Mouse (Mus musculus) cerebellum, postnatal 36 days (tissue): Measurements from ENCODE around the gene Lrrc8d.

Experiments used
- DNase-seq, 2 experiments: peaks; one replicate each; pipeline ENCODE4 v3.0.0; 2021 to 2022; ENCODE audit warnings: mixed read lengths in 2 of 2

Lrrc8d gene

GRCm38 (mm10) chr5:105718138-105718670, 18.4 kb downstream of the Lrrc8d start:
- no peak for DNase-seq

GRCm38 (mm10) chr5:105721267-105721666, 21.5 kb downstream of the Lrrc8d start:
- DNase-seq = no peak

GRCm38 (mm10) chr5:105722807-105723206, 23.0 kb downstream of the Lrrc8d start:
- DNase-seq = peak; percentile 33 to 49

GRCm38 (mm10) chr5:105730193-105730831, 30.5 kb downstream of the Lrrc8d start:
- DNase-seq = no peak

- DNase-seq = no peak
Observed at GRCm38 (mm10) chr5:105731173-105731626, 31.4 kb downstream of the Lrrc8d start.

- DNase-seq = peak; percentile 37 to 38
Observed at GRCm38 (mm10) chr5:105731627-105732432, 32.1 kb downstream of the Lrrc8d start.

GRCm38 (mm10) chr5:105732433-105732891, 32.7 kb downstream of the Lrrc8d start:
- DNase-seq = no peak

GRCm38 (mm10) chr5:105733226-105733625, 33.5 kb downstream of the Lrrc8d start:
- DNase-seq = no peak

GRCm38 (mm10) chr5:105736365-105736764, 36.6 kb downstream of the Lrrc8d start:
- DNase-seq = no peak

- DNase-seq = no peak
Observed at GRCm38 (mm10) chr5:105737145-105737544, 37.4 kb downstream of the Lrrc8d start.

- no peak for DNase-seq
Observed at GRCm38 (mm10) chr5:105740437-105740836, 40.7 kb downstream of the Lrrc8d start.

GRCm38 (mm10) chr5:105742641-105743040, 42.9 kb downstream of the Lrrc8d start:
- DNase-seq = no peak

- DNase-seq = no peak
Observed at GRCm38 (mm10) chr5:105745324-105745723, 45.6 kb downstream of the Lrrc8d start.

GRCm38 (mm10) chr5:105745927-105746454, 46.2 kb downstream of the Lrrc8d start:
- DNase-seq = no peak

- no peak for DNase-seq
Observed at GRCm38 (mm10) chr5:105754803-105755202, 55.0 kb downstream of the Lrrc8d start.

- no peak for DNase-seq
Observed at GRCm38 (mm10) chr5:105755491-105755890, 55.7 kb downstream of the Lrrc8d start.

- DNase-seq = no peak
Observed at GRCm38 (mm10) chr5:105757978-105758377, 58.2 kb downstream of the Lrrc8d start.

GRCm38 (mm10) chr5:105758866-105759265, 59.1 kb downstream of the Lrrc8d start:
- DNase-seq = no peak

GRCm38 (mm10) chr5:105761848-105762482, 62.2 kb downstream of the Lrrc8d start:
- DNase-seq = no peak

GRCm38 (mm10) chr5:105764369-105764768, 64.6 kb downstream of the Lrrc8d start:
- DNase-seq = no peak

- DNase-seq = no peak
Observed at GRCm38 (mm10) chr5:105765386-105765785, 65.6 kb downstream of the Lrrc8d start.

- no peak for DNase-seq
Observed at GRCm38 (mm10) chr5:105776368-105776767, 76.6 kb downstream of the Lrrc8d start.
